Comparison of ENCODE assay signal across 8 mouse cellular contexts in the genomic region with DNA sequence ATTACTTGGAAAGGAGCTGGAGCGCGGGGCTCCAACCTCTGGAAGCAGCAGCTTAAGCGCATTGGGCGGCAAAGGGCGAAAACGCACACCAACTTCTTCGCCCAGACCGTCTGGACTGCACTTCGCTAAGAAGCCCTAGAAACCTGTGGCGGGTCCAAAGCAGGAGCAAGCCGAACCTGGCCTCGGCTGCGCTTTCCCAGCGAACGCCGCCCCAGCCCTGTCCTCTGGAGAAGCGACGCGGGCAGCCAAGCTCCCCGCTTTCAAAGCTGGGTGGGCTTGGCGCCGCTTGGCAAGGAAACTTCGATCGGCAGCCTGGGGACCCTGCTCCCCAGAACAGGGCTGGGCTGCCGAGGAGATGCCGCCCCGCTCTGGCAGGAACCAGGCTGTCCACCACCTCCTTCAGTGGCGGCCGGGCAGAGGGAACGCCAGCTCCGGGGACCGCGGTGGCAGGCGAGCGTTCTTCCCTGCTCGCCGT. TPM values are rescaled to one million over a fixed set of nuclear protein-coding genes. Genes with fewer than 3 reads are reported as not detected.
DNase-seq lines count a peak whose midpoint lies in the region; TF ChIP-seq lines count a peak whose summit lies in the region.

No protein-coding gene starts in this region.

- TF ChIP-seq CTCF in embryonic fibroblast, embryonic 13.5 days (IDR thresholded peaks at IDR 0.05; ENCODE audit: borderline replicate concordance, insufficient read depth, low read length) = no peak

- no peak for TF ChIP-seq POLR2A in embryonic fibroblast, embryonic 13.5 days (IDR thresholded peaks at IDR 0.05; ENCODE audit: low read depth, low read length)

- H3K27ac ChIP-seq in embryonic fibroblast, embryonic 13.5 days (ENCODE audit: insufficient read depth, low read length) = peak overlapping the region; percentile 82

- intact Hi-C loops in heart, postnatal 25 days (cut with DNase I) = no loop called here

- DNase-seq in heart, adult 8-10 months (ENCODE audit: low spot score) = peak; percentile 11
- DNase-seq in heart, postnatal 25 days (ENCODE audit: low spot score) = no peak
- peak; percentile 3 for DNase-seq in ES-CJ7 (ENCODE audit: low read depth, low spot score)
- peak; percentile 7 to 23 for DNase-seq in kidney, adult 8-10 months
- peak; percentile 19 for DNase-seq in lung, postnatal 36 days
- DNase-seq in yolk sac, embryonic 10.5 days (ENCODE audit: low spot score) = no peak
- DNase-seq in urinary bladder, adult 2 months (ENCODE audit: low spot score) = no peak

- H3K4me1 ChIP-seq in embryonic fibroblast, embryonic 13.5 days (ENCODE audit: control insufficient read depth, insufficient read depth, low read length) = no peaks in the 10 kb centered on the region; the same call in 1 of the 2 replicates

- H3K4me3 ChIP-seq in embryonic fibroblast, embryonic 13.5 days (ENCODE audit: insufficient read depth, low read length) = peak overlapping the region; percentile 89

RNA-seq across cellular contexts. Expression of gene Clcn5, which starts 0.6 kb away (rescaled TPM):
- 1 to 10 TPM; 1.5 to 3.7 (median 2.4) TPM for total RNA-seq in heart, adult 8-10 months (2022)
- 1 to 10 TPM; 2.7 to 5.0 TPM for total RNA-seq in heart, postnatal 25 days (2021)
- polyA plus RNA-seq in embryonic fibroblast, embryonic 13.5 days (2011; ENCODE audit: insufficient read length, low read depth, missing spikeins) = 47.5 and 54.7 TPM in 2 replicates
- 8.1 and 9.0 TPM in 2 replicates for polyA plus RNA-seq in urinary bladder, adult 2 months (2012; rRNA removed)

RNA-seq across cellular contexts. Expression of gene Usp27x, which starts 57.0 kb away (rescaled TPM):
- under 1 TPM; 0.34 to 0.63 (median 0.63) TPM for total RNA-seq in heart, adult 8-10 months (2022)
- under 1 TPM; 0.56 to 0.83 TPM for total RNA-seq in heart, postnatal 25 days (2021)
- 4.5 and 4.6 TPM in 2 replicates for polyA plus RNA-seq in embryonic fibroblast, embryonic 13.5 days (2011; ENCODE audit: insufficient read length, low read depth, missing spikeins)
- 5.1 and 6.2 TPM in 2 replicates for polyA plus RNA-seq in urinary bladder, adult 2 months (2012; rRNA removed)

Comparison
In these comparisons a context has a peak if more than half of its experiments do, and no peak if none do; other contexts are left out.
1. DNase-seq: peak in heart, adult 8-10 months (single experiment), ES-CJ7 (single experiment), kidney, adult 8-10 months (2 of 2) and lung, postnatal 36 days (single experiment); none in heart, postnatal 25 days (single experiment), yolk sac, embryonic 10.5 days (single experiment) and urinary bladder, adult 2 months (single experiment).